Mouse (Mus musculus) midbrain, postnatal 0 days (tissue): ENCODE results near the gene Esyt1. TPM values are rescaled to one million over a fixed set of nuclear protein-coding genes. Genes with fewer than 3 reads are reported as not detected.

Experiments used
- ATAC-seq: fragments of 200-750 bp; cut with Nextera tagmentation; 2 replicates; pipeline ENCODE4 v1.8.0; 2017; ENCODE audit warnings: moderate number of reproducible peaks, mild to moderate bottlenecking, moderate TSS enrichment, moderate library complexity; ENCODE audit not compliant: low FRiP score
- DNase-seq: peaks from one replicate; pipeline ENCODE4 v3.0.0-alpha.2; 2015; ENCODE audit warnings: low spot score
- H3K27ac ChIP-seq: fragments of 300-500 bp; sonication (generic); 2 replicates; pipeline ENCODE4 v1.5.1; 2014; ENCODE audit warnings: low read depth, mild to moderate bottlenecking, low read length, mixed read lengths
- H3K27me3 ChIP-seq: fragments of 300-500 bp; sonication (generic); 2 replicates; pipeline ENCODE4 v1.6.1; 2014; ENCODE audit warnings: low read length, control low read depth, mixed read lengths; ENCODE audit not compliant: insufficient read depth
- H3K36me3 ChIP-seq: fragments of 300-500 bp; sonication (generic); 2 replicates; pipeline ENCODE4 v1.6.1; 2014; ENCODE audit warnings: low read length, control low read depth, mixed read lengths; ENCODE audit not compliant: insufficient read depth
- H3K4me1 ChIP-seq: fragments of 300-500 bp; sonication (generic); 2 replicates; pipeline ENCODE4 v1.6.1; 2014; ENCODE audit warnings: mild to moderate bottlenecking, control low read depth, antibody characterized with exemption, low read length, mixed read lengths; ENCODE audit not compliant: insufficient read depth
- H3K4me2 ChIP-seq: fragments of 300-500 bp; sonication (generic); 2 replicates; pipeline ENCODE4 v1.6.1; 2014; ENCODE audit warnings: low read depth, mild to moderate bottlenecking, low read length, mixed read lengths; ENCODE audit not compliant: poor library complexity, severe bottlenecking
- H3K4me3 ChIP-seq: fragments of 300-500 bp; sonication (generic); 2 replicates; pipeline ENCODE4 v1.5.1; 2014; ENCODE audit warnings: low read depth, mild to moderate bottlenecking, low read length, moderate library complexity
- H3K9ac ChIP-seq: fragments of 300-500 bp; sonication (generic); replicated peaks from 2 replicates; pipeline ENCODE4 v1.6.1; 2014; ENCODE audit warnings: mild to moderate bottlenecking, low read length, moderate library complexity, mixed read lengths; ENCODE audit not compliant: poor library complexity, severe bottlenecking
- H3K9me3 ChIP-seq: fragments of 300-500 bp; sonication (generic); 2 replicates; pipeline ENCODE4 v1.6.1; 2016; ENCODE audit warnings: low read length, control low read depth
- CTCF ChIP-seq: IDR thresholded peaks from 2 replicates; pipeline ENCODE4 v1.5.1; 2016; ENCODE audit warnings: antibody characterized with exemption, mild to moderate bottlenecking
- WGBS: fragments of 180-500 bp; shearing (Covaris S2); extraction: QIAGEN DNeasy Blood & Tissue Kit; methylation state at CpG from one replicate; pipeline ENCODE4 v1.1.7; 2014; 5-methylcytosine and 5-hydroxymethylcytosine counted together
- polyA plus RNA-seq: library from polyadenylated mRNA; unstranded; fragments of >200 nt; fragmentation: Nextera tagmentation; extraction: Ambion mirVana; gene quantifications from 2 replicates; pipeline ENCODE4 v1.2.1, GENCODE M21; 2015
- total RNA-seq: library from RNA; depleted of rRNA; stranded (reverse); fragments of >200 nt; gene quantifications from 2 replicates; pipeline ENCODE4 v1.2.3, GENCODE M21; 2014

Gene Esyt1
- total and polyA plus RNA-seq, 2 experiments from 2014 or later: 7.3 to 16.6 TPM

GRCm38 (mm10) chr10:128490912-128491311, 34.8 kb downstream of the Esyt1 start:
- no peak for TF ChIP-seq CTCF
- H3K9me3 ChIP-seq: no peaks in the 10 kb centered on the region
- DNase-seq (no peak), ATAC-seq (no peak)
- no peak overlapping the region for H3K4me3 ChIP-seq
- peaks cover 43% of the 10 kb centered on the region for H3K36me3 ChIP-seq
- H3K9ac ChIP-seq: no peak overlapping the region
- H3K4me1 ChIP-seq: peaks cover 15% of the 10 kb centered on the region; the same call in 1 of the 2 replicates
- H3K27me3 ChIP-seq: no peaks in the 10 kb centered on the region
- 48% methylated on average over 5 of the region's 5 CpGs for WGBS
- peak overlapping the region; percentile 71 for H3K4me2 ChIP-seq
- 0 out of 2 replicates have a peak overlapping the region, but pooled peaks have one; percentile 55 for H3K27ac ChIP-seq

DNA sequence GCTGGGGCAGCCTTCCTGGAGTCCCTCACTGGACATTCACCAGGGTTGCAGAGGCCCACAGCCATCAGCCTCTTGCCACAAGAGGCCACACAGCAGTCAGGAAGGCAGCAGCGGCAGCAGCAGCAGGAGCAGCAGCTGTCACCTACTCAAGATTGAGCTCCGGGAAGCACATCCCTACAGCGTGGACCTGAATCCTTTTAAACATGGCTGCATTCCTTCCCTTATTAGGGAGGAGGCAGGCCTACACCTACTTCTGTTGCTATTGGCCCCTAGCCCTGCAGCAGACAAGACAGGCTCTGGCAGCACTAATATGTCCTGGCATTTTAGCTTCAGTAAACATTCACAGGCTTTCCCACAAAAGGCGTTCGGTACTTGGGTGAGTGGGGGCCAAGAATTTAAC, 35.4 kb downstream of the Esyt1 start:
- no peak for DNase-seq
- Histone ChIP-seq H3K4me2 (no peak overlapping the region), H3K27me3 (no peaks in the 10 kb centered on the region), H3K27ac (peak overlapping the region; percentile 59; the same call in 1 of the 2 replicates), H3K9me3 (no peaks in the 10 kb centered on the region), H3K9ac (no peak overlapping the region), H3K36me3 (peaks cover 49% of the 10 kb centered on the region), H3K4me3 (no peak overlapping the region), H3K4me1 (peaks cover 15% of the 10 kb centered on the region; the same call in 1 of the 2 replicates)
- TF ChIP-seq CTCF: no peak
- WGBS: 56% methylated on average over 5 of the region's 5 CpGs
- ATAC-seq: no peak

DNA sequence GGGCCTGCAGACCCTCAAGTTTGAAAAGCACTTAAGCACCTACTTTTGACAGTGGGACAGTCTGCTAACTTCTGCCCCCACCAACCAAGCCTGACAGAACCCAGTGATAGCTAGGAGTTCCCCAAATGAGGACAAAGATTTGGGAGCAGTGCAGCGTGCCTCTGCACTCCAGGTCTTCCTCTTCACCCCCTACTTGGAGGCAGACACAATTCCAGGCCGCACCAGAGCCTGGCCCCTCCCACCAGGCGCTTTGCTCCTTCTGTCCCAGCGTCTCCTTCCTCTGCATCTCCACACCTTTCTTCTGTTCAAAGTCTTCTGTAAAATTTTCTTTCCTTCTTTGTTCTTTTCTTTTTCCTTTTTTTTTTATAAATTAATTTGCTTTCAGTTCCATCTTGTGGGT, 35.9 kb downstream of the Esyt1 start:
- H3K27ac ChIP-seq: peak overlapping the region; percentile 59

DNA sequence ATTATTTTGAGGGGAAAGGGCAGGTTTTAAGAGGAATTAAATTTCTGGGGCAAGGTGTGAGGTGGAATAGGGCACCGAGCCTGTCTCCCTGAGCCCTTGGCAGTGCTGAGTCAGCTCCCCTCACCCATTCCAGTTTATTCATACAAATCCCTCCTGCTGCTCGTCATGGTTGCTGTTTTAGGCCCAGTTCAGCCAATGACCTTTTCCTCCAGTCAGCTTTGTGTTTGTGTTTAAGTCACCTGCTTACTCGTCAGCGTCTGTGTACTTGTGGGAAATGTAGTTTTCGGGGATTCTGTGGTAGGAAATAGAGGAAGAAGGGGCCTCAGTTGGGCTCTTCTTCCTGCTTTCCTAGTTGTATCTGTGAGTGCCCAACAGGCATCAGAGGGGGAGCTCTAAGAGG, 36.3 kb downstream of the Esyt1 start:
- Histone ChIP-seq H3K4me1 (peaks cover 9% of the 10 kb centered on the region; the same call in 1 of the 2 replicates), H3K4me2 (no peak overlapping the region), H3K27me3 (no peaks in the 10 kb centered on the region), H3K9me3 (no peaks in the 10 kb centered on the region), H3K27ac (peak overlapping the region; percentile 59; the same call in 1 of the 2 replicates), H3K4me3 (no peak overlapping the region), H3K9ac (no peak overlapping the region), H3K36me3 (peaks cover 51% of the 10 kb centered on the region)
- whole genome bisulfite sequencing: 70% methylated on average over 5 of the region's 5 CpGs
- DNase-seq (no peak), ATAC-seq (no peak)
- no peak for TF ChIP-seq CTCF

More for the DNA sequence above, 35.9 kb downstream of the Esyt1 start:
- no peak for TF ChIP-seq CTCF
- Histone ChIP-seq H3K36me3 (peaks cover 49% of the 10 kb centered on the region), H3K27me3 (no peaks in the 10 kb centered on the region), H3K9me3 (no peaks in the 10 kb centered on the region), H3K4me1 (peaks cover 13% of the 10 kb centered on the region; the same call in 1 of the 2 replicates), H3K4me3 (no peak overlapping the region), H3K4me2 (no peak overlapping the region), H3K9ac (no peak overlapping the region)
- WGBS: 52% methylated on average over 4 of the region's 4 CpGs
- ATAC-seq (no peak), DNase-seq (no peak)

GRCm38 (mm10) chr10:128488776-128489175, 36.9 kb downstream of the Esyt1 start:
- H3K9ac ChIP-seq: no peak overlapping the region
- H3K9me3 ChIP-seq: no peaks in the 10 kb centered on the region
- no peaks in the 10 kb centered on the region for H3K27me3 ChIP-seq
- 81% methylated on average over 4 of the region's 4 CpGs for WGBS
- H3K4me1 ChIP-seq: peaks cover 9% of the 10 kb centered on the region; the same call in 1 of the 2 replicates
- no peak for TF ChIP-seq CTCF
- no peak overlapping the region for H3K27ac ChIP-seq
- ATAC-seq: no peak
- H3K4me2 ChIP-seq: no peak overlapping the region
- no peak for DNase-seq
- no peak overlapping the region for H3K4me3 ChIP-seq
- peaks cover 57% of the 10 kb centered on the region for H3K36me3 ChIP-seq

DNA sequence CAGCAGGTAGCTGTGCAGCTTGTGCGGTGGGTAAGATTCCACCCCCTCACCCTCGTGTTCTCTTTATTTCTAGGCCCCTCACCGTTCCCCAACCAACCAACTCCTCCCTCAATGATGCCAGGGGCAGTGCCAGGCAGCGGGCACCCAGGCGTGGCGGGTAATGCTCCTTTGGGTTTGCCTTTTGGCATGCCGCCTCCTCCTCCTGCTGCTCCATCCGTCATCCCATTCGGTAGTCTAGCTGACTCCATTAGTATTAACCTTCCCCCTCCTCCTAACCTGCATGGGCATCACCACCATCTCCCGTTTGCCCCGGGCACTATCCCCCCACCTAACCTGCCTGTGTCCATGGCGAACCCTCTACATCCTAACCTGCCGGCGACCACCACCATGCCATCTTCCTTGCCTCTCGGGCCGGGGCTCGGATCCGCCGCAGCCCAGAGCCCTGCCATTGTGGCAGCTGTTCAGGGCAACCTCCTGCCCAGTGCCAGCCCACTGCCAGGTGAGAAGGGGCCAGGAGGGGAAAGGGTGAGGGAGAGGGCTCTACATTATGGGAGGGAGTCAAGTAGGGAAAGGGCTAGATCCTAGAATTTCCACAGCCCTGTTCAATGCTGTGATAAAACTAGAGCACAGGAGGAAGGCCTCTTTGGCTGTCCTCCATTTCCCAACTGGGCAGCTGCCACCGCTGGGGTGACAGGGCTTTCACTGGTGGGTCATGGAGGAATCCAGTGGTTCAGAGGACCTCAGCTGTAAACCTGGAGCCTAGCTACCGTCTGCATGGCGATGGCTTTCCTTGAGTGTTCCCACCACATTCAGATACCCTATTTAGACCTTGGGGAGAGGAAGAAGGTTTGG, 37.6 kb downstream of the Esyt1 start:
- H3K36me3 ChIP-seq: peaks cover 64% of the 10 kb centered on the region
- H3K4me1 ChIP-seq: peaks cover 9% of the 10 kb centered on the region; the same call in 1 of the 2 replicates
- ATAC-seq: no peak
- H3K9ac ChIP-seq: no peak overlapping the region
- H3K27me3 ChIP-seq: no peaks in the 10 kb centered on the region
- H3K4me2 ChIP-seq: no peak overlapping the region
- H3K9me3 ChIP-seq: no peaks in the 10 kb centered on the region
- no peak for DNase-seq
- WGBS: 94% methylated on average over 22 of the region's 22 CpGs
- TF ChIP-seq CTCF: no peak
- no peak overlapping the region for H3K27ac ChIP-seq
- no peak overlapping the region for H3K4me3 ChIP-seq
